In genomic region chr1:173733219-173733618, GRCm38 (mm10) we compare ENCODE assay signal across 15 mouse cellular contexts. TPM values are rescaled to one million over a fixed set of nuclear protein-coding genes. Genes with fewer than 3 reads are reported as not detected.
DNase-seq lines count a peak whose midpoint lies in the region; ATAC-seq and TF ChIP-seq lines count a peak whose summit lies in the region.
"Had no signal": no experiment of that assay in that cellular context is flagged by ENCODE, and none has a peak within 500 bp of the region (broad histone marks: within the 10 kb centered on the region; RNA-seq: fewer than 3 reads in every experiment).

No protein-coding gene starts in this region.

- 15% methylated on average over 7 of the region's 7 CpGs for WGBS in heart, embryonic 11.5 days (ENCODE audit: insufficient replicate concordance)
- WGBS in lung, embryonic 14.5 days, result 9% methylated on average over 7 of the region's 7 CpGs
- WGBS in lung, adult 2 months, result 21% methylated on average over 7 of the region's 7 CpGs
- WGBS in heart, embryonic 16.5 days, result 18% methylated on average over 7 of the region's 7 CpGs
- 47% methylated on average over 7 of the region's 7 CpGs for WGBS in hindbrain, postnatal 0 days

- no peak for TF ChIP-seq POLR2A in lung, adult 2 months (IDR thresholded peaks at IDR 0.05; ENCODE audit: borderline replicate concordance, extremely low read depth, low read depth, low read length)

- no peaks in the 10 kb centered on the region for H3K9me3 ChIP-seq in heart, embryonic 11.5 days (replicated peaks; ENCODE audit: control insufficient read depth, low read length)
- no peaks in the 10 kb centered on the region for H3K9me3 ChIP-seq in lung, embryonic 14.5 days (ENCODE audit: low read depth, low read length)
- H3K9me3 ChIP-seq in heart, embryonic 16.5 days (replicated peaks; ENCODE audit: control insufficient read depth, low read length), result no peaks in the 10 kb centered on the region
- H3K9me3 ChIP-seq in hindbrain, postnatal 0 days (ENCODE audit: low read length), result no peaks in the 10 kb centered on the region
- H3K9me3 ChIP-seq: stomach, embryonic 15.5 days had no signal

- H3K9ac ChIP-seq in heart, embryonic 11.5 days (ENCODE audit: low read depth, low read length), result no peak overlapping the region
- H3K9ac ChIP-seq in lung, embryonic 14.5 days, result no peak overlapping the region
- H3K9ac ChIP-seq in heart, embryonic 16.5 days (ENCODE audit: low read length), result no peak overlapping the region
- no peak overlapping the region for H3K9ac ChIP-seq in hindbrain, postnatal 0 days (replicated peaks; ENCODE audit: low read length)
- H3K9ac ChIP-seq: liver, embryonic 14.5 days; stomach, embryonic 15.5 days had no signal

- no peaks in the 10 kb centered on the region for H3K27me3 ChIP-seq in heart, embryonic 11.5 days (ENCODE audit: control insufficient read depth, insufficient read depth, low read length)
- no peaks in the 10 kb centered on the region for H3K27me3 ChIP-seq in lung, embryonic 14.5 days (ENCODE audit: insufficient read depth, low read length)
- H3K27me3 ChIP-seq in heart, embryonic 16.5 days (ENCODE audit: control insufficient read depth, insufficient read depth, low read length), result no peaks in the 10 kb centered on the region
- no peaks in the 10 kb centered on the region for H3K27me3 ChIP-seq in hindbrain, postnatal 0 days (ENCODE audit: insufficient read depth, low read length)
- H3K27me3 ChIP-seq: stomach, embryonic 15.5 days had no signal

- no peak overlapping the region for H3K27ac ChIP-seq in heart, embryonic 11.5 days (ENCODE audit: low read depth, low read length)
- no peak overlapping the region for H3K27ac ChIP-seq in lung, embryonic 14.5 days (ENCODE audit: low read depth)
- no peak overlapping the region for H3K27ac ChIP-seq in heart, embryonic 16.5 days (ENCODE audit: low read length)
- H3K27ac ChIP-seq in hindbrain, postnatal 0 days, result no peak overlapping the region
- H3K27ac ChIP-seq: liver, embryonic 14.5 days; stomach, embryonic 15.5 days had no signal

- H3K4me1 ChIP-seq in heart, embryonic 11.5 days (ENCODE audit: control insufficient read depth, insufficient read depth, low read length), result no peaks in the 10 kb centered on the region
- no peaks in the 10 kb centered on the region for H3K4me1 ChIP-seq in lung, embryonic 14.5 days (ENCODE audit: insufficient read depth)
- H3K4me1 ChIP-seq in lung, adult 2 months (ENCODE audit: control insufficient read depth, insufficient read depth, low read length), result no peaks in the 10 kb centered on the region
- H3K4me1 ChIP-seq in heart, embryonic 16.5 days (ENCODE audit: control insufficient read depth, insufficient read depth, low read length), result no peaks in the 10 kb centered on the region
- no peaks in the 10 kb centered on the region for H3K4me1 ChIP-seq in hindbrain, postnatal 0 days (ENCODE audit: insufficient read depth, low read length)
- H3K4me1 ChIP-seq: stomach, embryonic 15.5 days had no signal

- DNase-seq in heart, adult 9 months (ENCODE audit: low spot score in 2 of 2), result no peak
- DNase-seq in lung, embryonic 14.5 days, result peak; percentile 49
- no peak for DNase-seq in lung, adult 2 months
- peak; percentile 49 for DNase-seq in testis, postnatal 10 days (ENCODE audit: low spot score)
- DNase-seq in hindbrain, postnatal 0 days (ENCODE audit: low spot score), result no peak
- no peak for DNase-seq in adipocyte (ENCODE audit: low spot score)
- DNase-seq: cerebellum, adult 11 months; right cerebral cortex, adult 18-20 months had no signal

- no peak overlapping the region for H3K4me3 ChIP-seq in heart, embryonic 11.5 days (ENCODE audit: low read depth, low read length)
- H3K4me3 ChIP-seq in lung, embryonic 14.5 days (ENCODE audit: low read depth, low read length), result no peak overlapping the region
- no peak overlapping the region for H3K4me3 ChIP-seq in lung, adult 2 months (replicated peaks; ENCODE audit: extremely low read depth, low read depth, low read length)
- H3K4me3 ChIP-seq in heart, embryonic 16.5 days (ENCODE audit: low read length), result no peak overlapping the region
- no peak overlapping the region for H3K4me3 ChIP-seq in hindbrain, postnatal 0 days (ENCODE audit: low read length)
- H3K4me3 ChIP-seq: stomach, embryonic 15.5 days had no signal

- no peak overlapping the region for H3K4me2 ChIP-seq in heart, embryonic 11.5 days
- H3K4me2 ChIP-seq in lung, embryonic 14.5 days, result no peak overlapping the region
- H3K4me2 ChIP-seq in heart, embryonic 16.5 days (ENCODE audit: low read depth, low read length), result no peak overlapping the region
- H3K4me2 ChIP-seq in hindbrain, postnatal 0 days (ENCODE audit: low read depth, low read length), result no peak overlapping the region
- H3K4me2 ChIP-seq: stomach, embryonic 15.5 days had no signal

- peak; percentile 57; the same call in 1 of the 2 replicates for ATAC-seq in heart, embryonic 11.5 days (replicated peaks; ENCODE audit: insufficient number of reproducible peaks, low FRiP score, low TSS enrichment)
- ATAC-seq in lung, embryonic 14.5 days (ENCODE audit: insufficient read depth), result no peak
- ATAC-seq in heart, embryonic 16.5 days (replicated peaks; ENCODE audit: extremely low read depth, insufficient read depth, low FRiP score), result peak; percentile 28; the same call in 1 of the 2 replicates
- no peak for ATAC-seq in hindbrain, postnatal 0 days
- ATAC-seq: activated CD4-positive, CD25-positive, alpha-beta regulatory T cell, adult 4 months had no signal

- no peaks in the 10 kb centered on the region for H3K36me3 ChIP-seq in heart, embryonic 11.5 days (ENCODE audit: control insufficient read depth, insufficient read depth, low read length)
- H3K36me3 ChIP-seq in lung, embryonic 14.5 days (ENCODE audit: insufficient read depth), result no peaks in the 10 kb centered on the region
- H3K36me3 ChIP-seq in heart, embryonic 16.5 days (ENCODE audit: control insufficient read depth, insufficient read depth), result no peaks in the 10 kb centered on the region
- H3K36me3 ChIP-seq in hindbrain, postnatal 0 days (ENCODE audit: insufficient read depth, low read length), result no peaks in the 10 kb centered on the region
- H3K36me3 ChIP-seq: stomach, embryonic 15.5 days had no signal

- no peak for TF ChIP-seq CTCF in lung, embryonic 14.5 days (IDR thresholded peaks at IDR 0.05; ENCODE audit: low read depth)
- TF ChIP-seq CTCF in lung, adult 2 months (IDR thresholded peaks at IDR 0.05; ENCODE audit: insufficient read depth, low read length), result no peak
- TF ChIP-seq CTCF in hindbrain, postnatal 0 days (IDR thresholded peaks at IDR 0.05; ENCODE audit: low read depth), result no peak

RNA-seq across cellular contexts. Expression of gene Ifi207, which starts 8.3 kb away (rescaled TPM):
- polyA plus RNA-seq in heart, embryonic 11.5 days (2014; fragmentation: Nextera tagmentation; extraction: Ambion mirVana), result 0.14 and 0.44 TPM in 2 replicates
- polyA plus RNA-seq in lung, embryonic 14.5 days (2014; fragmentation: Nextera tagmentation; extraction: Ambion mirVana), result 1.2 and 1.4 TPM in 2 replicates
- polyA plus RNA-seq in lung, adult 2 months (2012; rRNA removed), result 2.4 and 5.2 TPM in 2 replicates
- polyA plus RNA-seq in heart, embryonic 16.5 days (2015; fragmentation: Nextera tagmentation; extraction: Ambion mirVana), result 0.49 and 0.88 TPM in 2 replicates
- 0.43 and 0.94 TPM in 2 replicates for total RNA-seq in hindbrain, postnatal 0 days (2014; rRNA removed)
- polyA plus RNA-seq in hindbrain, postnatal 0 days (2015; fragmentation: Nextera tagmentation; extraction: Ambion mirVana), result 0.28 and 0.29 TPM in 2 replicates

RNA-seq across cellular contexts. Expression of gene Ifi204, which starts 33.5 kb away (rescaled TPM):
- polyA plus RNA-seq in heart, embryonic 11.5 days (2014; fragmentation: Nextera tagmentation; extraction: Ambion mirVana), result 0.42 and 0.89 TPM in 2 replicates
- 1.2 and 2.0 TPM in 2 replicates for polyA plus RNA-seq in lung, embryonic 14.5 days (2014; fragmentation: Nextera tagmentation; extraction: Ambion mirVana)
- 0.54 and 0.83 TPM in 2 replicates for polyA plus RNA-seq in lung, adult 2 months (2012; rRNA removed)
- 3.1 and 6.9 TPM in 2 replicates for polyA plus RNA-seq in heart, embryonic 16.5 days (2015; fragmentation: Nextera tagmentation; extraction: Ambion mirVana)
- 0.26 and 0.50 TPM in 2 replicates for total RNA-seq in hindbrain, postnatal 0 days (2014; rRNA removed)
- 1.2 TPM in 2 replicates for polyA plus RNA-seq in hindbrain, postnatal 0 days (2015; fragmentation: Nextera tagmentation; extraction: Ambion mirVana)

RNA-seq across cellular contexts. Expression of gene Ifi208, which starts 59.7 kb away (rescaled TPM):
- 0.10 TPM in 1 of 2 replicates, not detected in the other for polyA plus RNA-seq in heart, embryonic 11.5 days (2014; fragmentation: Nextera tagmentation; extraction: Ambion mirVana)
- polyA plus RNA-seq in lung, embryonic 14.5 days (2014; fragmentation: Nextera tagmentation; extraction: Ambion mirVana), result 0.05 and 0.16 TPM in 2 replicates
- 5.5 and 13.8 TPM in 2 replicates for polyA plus RNA-seq in lung, adult 2 months (2012; rRNA removed)
- polyA plus RNA-seq in heart, embryonic 16.5 days (2015; fragmentation: Nextera tagmentation; extraction: Ambion mirVana), result 0.08 TPM in 1 of 2 replicates, not detected in the other
- 0.10 TPM in 1 of 2 replicates, not detected in the other for total RNA-seq in hindbrain, postnatal 0 days (2014; rRNA removed)
- not detected in 2 replicates for polyA plus RNA-seq in hindbrain, postnatal 0 days (2015; fragmentation: Nextera tagmentation; extraction: Ambion mirVana)
- total RNA-seq: hematopoietic stem cell, adult 5-6 weeks; megakaryocyte progenitor cell, adult 5-6 weeks had no signal
- polyA plus RNA-seq: stomach, embryonic 15.5 days had no signal

Comparison
In these comparisons a context has a peak if more than half of its experiments do, and no peak if none do; other contexts are left out.
1. DNase-seq: peak in lung, embryonic 14.5 days (single experiment) and testis, postnatal 10 days (single experiment); none in heart, adult 9 months (0 of 2), lung, adult 2 months (single experiment), hindbrain, postnatal 0 days (single experiment) and adipocyte (single experiment).
2. ATAC-seq: peak in heart, embryonic 11.5 days (single experiment) and heart, embryonic 16.5 days (single experiment); none in lung, embryonic 14.5 days (single experiment) and hindbrain, postnatal 0 days (single experiment).